Mouse (Mus musculus) liver, adult 2 months (tissue): ENCODE results near the gene Tanc1.

Experiments used
- CTCF ChIP-seq: fragments of 200-500 bp; IDR thresholded peaks from 2 replicates; pipeline ENCODE4 v1.5.1; 2011; ENCODE audit warnings: low read depth, low read length, control low read depth
- POLR2A ChIP-seq: fragments of 200-500 bp; IDR thresholded peaks from 2 replicates; pipeline ENCODE4 v1.6.1; 2011; ENCODE audit warnings: low read length, control low read depth; ENCODE audit not compliant: insufficient read depth; ENCODE audit errors: extremely low read depth

- no peak for TF ChIP-seq CTCF
- TF ChIP-seq POLR2A: no peak
Observed at GRCm38 (mm10) chr2:59666533-59666932, 54.7 kb downstream of the Tanc1 start.
